Comparison of ENCODE assay signal across 8 mouse cellular contexts in genomic region chr5:96911550-96912253, GRCm38 (mm10).
DNase-seq lines count a peak whose midpoint lies in the region; ATAC-seq and TF ChIP-seq lines count a peak whose summit lies in the region.

No protein-coding gene starts in this region.

- no peak overlapping the region for H3K4me3 ChIP-seq in liver, adult 2 months (ENCODE audit: insufficient read depth, low read depth, low read length)

- TF ChIP-seq POLR2A in liver, adult 2 months (IDR thresholded peaks at IDR 0.05; ENCODE audit: extremely low read depth, insufficient read depth, low read length), result no peak

- no peaks in the 10 kb centered on the region for H3K27me3 ChIP-seq in liver, adult 2 months (ENCODE audit: control insufficient read depth, insufficient read depth, low read length)

- DNase-seq in frontal cortex, postnatal 25 days (ENCODE audit: low spot score in 2 of 2), result no peak
- peak; percentile 20 to 30 for DNase-seq in frontal cortex, adult 2 months (ENCODE audit: extremely low spot score in 1 of 2, low spot score in 1 of 2)
- DNase-seq in liver, adult 2 months (ENCODE audit: extremely low read depth, low read depth, low spot score), result peak; percentile 56
- DNase-seq in thymus, postnatal 14 days, result peak; percentile 54

- TF ChIP-seq CTCF in liver, adult 2 months (IDR thresholded peaks at IDR 0.05; ENCODE audit: low read depth, low read length), result no peak

- no peak overlapping the region for H3K9ac ChIP-seq in liver, adult 2 months (ENCODE audit: low read depth, low read length)

- H3K79me2 ChIP-seq in liver, adult 2 months (ENCODE audit: control insufficient read depth, insufficient read depth, low read length), result no peaks in the 10 kb centered on the region

- ATAC-seq in frontal cortex, adult (ENCODE audit: low TSS enrichment), result peak; percentile 64
- peak; percentile 64 for ATAC-seq in activated CD4-positive, CD25-positive, alpha-beta regulatory T cell, adult 4 months
- ATAC-seq in inflammation-experienced regulatory T-cells, adult 6 months, result peak; percentile 68
- ATAC-seq in monocyte, adult 5-6 weeks (replicated peaks; ENCODE audit: insufficient number of reproducible peaks, low FRiP score, low TSS enrichment, poor library complexity, severe bottlenecking), result peak; percentile 86

- WGBS in liver, adult 2 months, result 60% methylated on average over 13 of the region's 13 CpGs

- peak overlapping the region; percentile 69 for H3K27ac ChIP-seq in liver, adult 2 months (replicated peaks; ENCODE audit: insufficient read depth, low read depth, low read length)

- no peaks in the 10 kb centered on the region for H3K36me3 ChIP-seq in liver, adult 2 months (ENCODE audit: control insufficient read depth, insufficient read depth, low read length)

- peaks cover 4% of the 10 kb centered on the region; the same call in 1 of the 2 replicates for H3K4me1 ChIP-seq in liver, adult 2 months (ENCODE audit: control insufficient read depth, insufficient read depth, low read length)

Comparison
In these comparisons a context has a peak if more than half of its experiments do, and no peak if none do; other contexts are left out.
1. DNase-seq: peak in frontal cortex, adult 2 months (2 of 2), liver, adult 2 months (single experiment) and thymus, postnatal 14 days (single experiment); none in frontal cortex, postnatal 25 days (0 of 2).
2. Peak in every context shown above with its lines, with median percentiles within 50 percentile points of each other: ATAC-seq.